ENCODE assay signal across 7 mouse cellular contexts in genomic region chr5:140263754-140264749, GRCm38 (mm10). TPM values are rescaled to one million over a fixed set of nuclear protein-coding genes. Genes with fewer than 3 reads are reported as not detected.
A peak's percentile ranks its signal among the peaks of the same experiment; 100 is the strongest.
DNase-seq lines count a peak whose midpoint lies in the region; ATAC-seq lines count a peak whose summit lies in the region.

No protein-coding gene starts in this region.

- H3K4me3 ChIP-seq in limb, embryonic 13.5 days: no peak overlapping the region

- peaks cover 9% of the 10 kb centered on the region for H3K4me1 ChIP-seq in limb, embryonic 13.5 days

- H3K4me2 ChIP-seq in limb, embryonic 13.5 days (replicated peaks): no peak overlapping the region

- H3K36me3 ChIP-seq in limb, embryonic 13.5 days: peaks cover 25% of the 10 kb centered on the region

- ATAC-seq in limb, embryonic 13.5 days (ENCODE audit: low FRiP score, low read depth): peak; percentile 80

- DNase-seq in right cerebral cortex, postnatal 4 days: peak; percentile 32
- no peak for DNase-seq in right cerebral cortex, postnatal 14 days
- peak; percentile 40 for DNase-seq in gastrocnemius, postnatal 25 days
- peak; percentile 81 to 89 for DNase-seq in thymus, adult 18-20 months
- no peak for DNase-seq in adrenal gland, postnatal 36 days
- DNase-seq in lung, postnatal 14 days: no peak

- H3K27me3 ChIP-seq in limb, embryonic 13.5 days: no peaks in the 10 kb centered on the region

- 77% methylated on average over 30 of the region's 30 CpGs for WGBS in limb, embryonic 13.5 days

- no peak overlapping the region for H3K27ac ChIP-seq in limb, embryonic 13.5 days

- H3K9me3 ChIP-seq in limb, embryonic 13.5 days: no peaks in the 10 kb centered on the region

- H3K9ac ChIP-seq in limb, embryonic 13.5 days: no peak overlapping the region

RNA-seq across cellular contexts. Expression of gene Mad1l1, which starts 57.3 kb away (rescaled TPM):
- 1 to 10 TPM; 7.5 to 7.6 TPM for total RNA-seq in gastrocnemius, postnatal 25 days (2021)
- 51.1 and 52.6 TPM in 2 replicates for polyA plus RNA-seq in limb, embryonic 13.5 days (2015; fragmentation: Nextera tagmentation; extraction: Ambion mirVana)
- total RNA-seq in adrenal gland, postnatal 36 days (2021): 10 to 100 TPM; 13.9 to 17.8 TPM

RNA-seq across cellular contexts. Expression of gene Nudt1, which starts 57.4 kb away (rescaled TPM):
- 1 to 10 TPM; 5.3 to 6.5 TPM for total RNA-seq in gastrocnemius, postnatal 25 days (2021)
- polyA plus RNA-seq in limb, embryonic 13.5 days (2015; fragmentation: Nextera tagmentation; extraction: Ambion mirVana): 45.8 and 46.6 TPM in 2 replicates
- total RNA-seq in adrenal gland, postnatal 36 days (2021): 10 to 100 TPM; 15.0 to 23.0 TPM

Comparison
In these comparisons a context has a peak if more than half of its experiments do, and no peak if none do; other contexts are left out.
1. DNase-seq: peak in right cerebral cortex, postnatal 4 days (single experiment), gastrocnemius, postnatal 25 days (single experiment) and thymus, adult 18-20 months (2 of 2); none in right cerebral cortex, postnatal 14 days (single experiment), adrenal gland, postnatal 36 days (0 of 2) and lung, postnatal 14 days (single experiment).